Mouse (Mus musculus): ENCODE results near the gene Ubtf.

Ubtf gene

DNA sequence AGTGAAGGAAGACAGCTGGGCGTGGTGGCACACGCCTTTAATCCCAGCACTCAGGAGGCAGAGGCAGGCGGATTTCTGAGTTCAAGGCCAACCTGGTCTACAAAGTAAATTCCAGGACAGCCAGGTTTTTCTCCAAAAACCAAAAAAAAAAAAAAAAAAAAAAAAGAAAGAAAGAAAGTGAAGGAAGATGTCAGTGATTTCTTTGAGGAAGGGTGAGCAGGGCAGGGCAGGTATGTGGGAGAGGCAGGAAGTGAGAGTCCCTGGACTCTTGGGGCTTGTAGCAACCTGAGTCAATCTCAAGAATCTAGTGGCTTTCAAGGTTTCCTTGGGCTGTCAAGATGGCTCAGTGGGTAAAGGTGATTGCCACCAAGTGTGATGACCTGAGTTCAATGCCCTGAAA, 24.9 kb upstream of the Ubtf start:
- DNase-seq, result no peak

DNA sequence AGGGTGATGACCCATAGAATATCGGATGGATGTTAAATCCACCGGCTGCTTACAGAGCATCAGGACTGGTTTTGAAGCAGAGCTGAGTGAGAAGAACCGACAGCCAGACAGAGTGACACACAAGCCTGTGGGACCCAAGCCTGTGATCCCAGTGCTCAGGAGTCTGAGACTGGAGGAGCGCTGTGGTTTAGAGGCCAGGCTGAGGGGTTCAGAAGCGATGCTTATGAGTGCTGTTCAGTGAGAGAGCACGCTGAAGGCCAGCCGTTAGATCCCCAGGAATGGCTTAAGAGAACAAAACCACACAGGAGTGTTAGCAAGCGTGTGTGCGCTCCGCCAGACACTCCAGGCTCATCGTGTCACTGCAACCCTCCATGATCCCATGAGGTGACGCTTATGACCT, 23.2 kb upstream of the Ubtf start:
- DNase-seq, result no peak

DNA sequence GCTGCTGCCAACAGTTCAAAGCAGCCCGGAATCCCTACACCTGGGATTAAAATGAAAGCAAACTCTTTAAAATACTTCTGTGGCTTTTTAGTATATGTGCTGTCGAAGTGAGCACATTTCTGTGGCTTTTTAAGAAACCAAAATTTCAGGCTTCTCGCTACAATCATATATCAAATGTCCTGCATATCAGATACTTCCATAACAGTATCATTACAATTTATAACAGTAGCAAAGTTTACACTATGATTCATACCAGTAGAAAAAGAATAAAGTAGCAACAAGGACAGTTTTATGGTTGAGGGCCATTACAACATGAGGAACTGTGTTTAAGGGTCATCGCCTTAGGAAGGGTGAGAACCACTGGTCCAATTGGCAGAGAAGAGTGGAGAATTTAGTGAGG, 21.6 kb upstream of the Ubtf start:
- no peak for DNase-seq

DNA sequence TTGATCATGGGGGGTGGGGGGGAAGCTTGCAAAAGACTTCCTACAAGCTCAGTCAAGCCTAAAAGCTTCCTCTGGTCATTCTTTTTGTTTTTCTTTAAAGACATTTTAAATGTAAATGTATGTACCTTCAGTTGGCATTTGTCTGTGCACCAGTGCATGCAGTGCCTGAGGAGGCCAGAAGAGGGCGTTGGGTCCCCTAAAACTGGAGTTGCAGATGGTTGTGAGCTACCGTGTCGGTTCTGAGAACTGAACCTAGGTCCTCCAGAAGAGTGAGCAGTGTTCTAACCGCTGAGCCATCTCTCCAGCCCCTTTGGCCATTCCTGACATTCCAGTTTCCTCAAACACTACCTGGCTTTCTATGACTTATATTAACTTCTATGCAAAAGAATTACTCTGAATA, 20.1 kb upstream of the Ubtf start:
- no peak for DNase-seq

DNA sequence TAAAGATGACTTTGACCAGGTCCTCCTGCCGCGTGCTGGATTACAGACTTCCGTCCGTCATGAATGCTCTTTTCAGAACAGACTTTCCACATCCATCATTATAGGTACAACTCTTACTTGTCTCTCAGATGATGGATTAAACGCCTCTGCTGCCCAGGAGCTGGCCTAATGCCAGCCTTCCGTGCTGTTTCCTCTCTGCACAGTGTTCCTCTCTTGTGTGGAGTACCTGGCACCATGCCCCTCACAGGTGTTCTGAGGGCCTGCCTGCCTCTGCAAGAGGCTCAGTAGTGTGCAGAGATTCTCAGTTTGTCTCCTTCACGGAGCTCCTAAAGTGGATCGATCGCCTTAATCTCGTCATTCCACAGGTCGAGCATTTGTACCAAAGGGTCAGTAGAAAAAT, 19.7 kb upstream of the Ubtf start:
- DNase-seq, result no peak

DNA sequence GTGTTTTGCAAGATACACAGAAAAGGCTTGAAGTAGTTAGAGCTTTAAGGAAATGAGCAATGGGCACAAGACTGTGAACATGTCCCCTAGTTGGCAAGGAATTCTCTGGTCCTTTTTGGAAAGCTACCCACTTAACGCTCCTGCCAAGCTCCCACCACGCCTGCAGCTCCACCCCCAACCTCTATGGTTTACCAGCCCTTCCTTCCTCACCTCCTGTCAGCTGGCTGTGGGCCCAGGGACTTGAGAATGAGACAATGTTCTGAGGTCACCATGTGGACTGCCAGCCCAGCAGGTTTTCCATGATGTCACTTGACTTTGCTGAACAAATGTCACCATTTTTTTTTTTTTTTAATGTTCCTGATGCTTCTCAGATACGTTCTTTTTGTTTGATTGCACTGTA, 19.0 kb upstream of the Ubtf start:
- peak; percentile 48 for DNase-seq

DNA sequence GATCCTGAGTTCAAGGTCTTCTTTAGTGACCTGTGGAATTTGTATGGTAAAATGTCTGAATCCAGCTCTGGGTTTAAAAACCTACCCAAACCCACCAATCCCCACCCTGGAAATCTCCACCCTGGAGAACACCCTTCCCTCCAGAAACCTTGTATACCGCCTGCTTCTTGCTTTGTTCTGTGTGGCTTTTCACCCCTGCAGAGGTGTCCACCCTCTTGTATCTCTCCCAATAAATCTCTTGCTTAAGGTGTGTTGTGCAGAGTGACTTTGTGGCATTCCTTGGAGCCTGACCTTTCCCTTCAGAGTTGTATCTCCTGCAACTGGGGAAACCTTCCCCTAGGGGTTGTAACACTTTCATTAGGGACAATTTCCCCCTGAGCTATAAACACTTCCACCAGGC, 18.4 kb upstream of the Ubtf start:
- no peak for DNase-seq

DNA sequence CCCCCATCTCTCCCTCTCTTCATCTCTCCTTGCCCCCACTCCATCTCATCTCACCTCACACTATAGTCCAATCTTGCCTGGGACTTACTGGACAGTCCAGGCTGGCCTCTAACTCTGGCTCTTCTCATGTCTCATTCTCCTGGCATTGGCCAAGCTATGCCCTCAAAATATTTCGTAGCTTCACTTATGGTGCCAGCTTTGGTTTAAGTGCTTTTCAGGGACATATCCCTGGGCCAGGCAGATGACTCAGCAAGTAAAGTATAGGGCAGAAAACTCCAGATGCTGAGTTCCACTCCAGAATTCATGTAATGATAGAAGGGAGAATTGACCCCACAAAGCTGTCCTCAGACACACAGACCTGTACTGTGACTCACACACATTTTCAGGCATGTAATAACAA, 16.6 kb upstream of the Ubtf start:
- no peak for DNase-seq

DNA sequence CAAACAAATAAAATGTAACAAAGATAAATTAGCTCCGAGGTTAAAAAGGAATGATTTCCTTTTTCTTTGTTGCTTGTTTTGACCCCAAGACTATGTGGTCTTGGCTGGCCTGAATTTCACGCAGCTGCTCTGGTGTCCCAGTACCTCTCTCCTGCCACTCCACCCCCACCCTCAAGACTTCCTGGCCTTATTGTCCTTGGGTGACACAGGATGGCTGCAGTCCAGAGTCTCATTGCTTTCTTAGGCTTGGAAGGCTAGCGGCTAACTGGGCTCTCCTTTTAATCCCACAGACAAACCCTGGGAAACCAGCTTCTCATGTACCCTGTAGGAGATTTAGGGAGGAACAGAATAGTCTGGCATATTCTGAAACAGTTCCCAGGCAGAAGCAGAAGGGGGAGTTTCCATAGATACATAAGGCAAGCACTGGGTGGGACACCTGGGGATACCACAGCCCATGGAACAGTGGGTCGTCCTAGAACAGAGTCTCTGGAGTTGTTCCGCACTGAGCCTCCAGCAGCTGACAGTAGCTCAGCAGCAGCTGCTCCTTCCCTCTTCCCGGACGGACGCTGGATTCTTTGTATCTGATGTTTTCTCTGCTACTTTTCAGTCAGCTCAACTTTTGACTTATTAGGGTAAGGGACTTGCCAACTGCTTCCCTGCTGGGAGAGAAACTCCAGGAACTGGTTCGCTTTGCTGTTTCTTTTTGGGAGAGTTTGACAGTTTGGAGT, 15.6 kb upstream of the Ubtf start:
- no peak for DNase-seq

DNA sequence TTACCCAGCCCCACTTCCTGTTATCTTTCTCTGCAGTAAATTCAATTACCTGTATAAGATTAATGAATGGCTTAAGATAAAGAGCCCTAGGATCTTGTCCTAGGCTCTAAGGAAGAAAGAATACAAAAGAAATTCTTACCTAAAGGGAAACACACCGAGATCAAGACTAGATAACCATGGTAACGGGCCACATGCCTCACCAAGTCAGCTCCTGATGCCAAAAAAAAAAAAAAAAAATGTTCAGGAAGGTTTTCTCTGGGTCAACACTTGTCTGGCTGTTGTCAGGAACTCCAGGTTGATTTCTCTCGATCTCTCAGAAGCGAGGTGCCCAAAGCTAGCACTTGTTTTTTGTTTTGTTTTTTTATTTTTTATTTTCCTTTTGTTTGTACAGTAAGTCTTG, 14.5 kb upstream of the Ubtf start:
- DNase-seq, result no peak

DNA sequence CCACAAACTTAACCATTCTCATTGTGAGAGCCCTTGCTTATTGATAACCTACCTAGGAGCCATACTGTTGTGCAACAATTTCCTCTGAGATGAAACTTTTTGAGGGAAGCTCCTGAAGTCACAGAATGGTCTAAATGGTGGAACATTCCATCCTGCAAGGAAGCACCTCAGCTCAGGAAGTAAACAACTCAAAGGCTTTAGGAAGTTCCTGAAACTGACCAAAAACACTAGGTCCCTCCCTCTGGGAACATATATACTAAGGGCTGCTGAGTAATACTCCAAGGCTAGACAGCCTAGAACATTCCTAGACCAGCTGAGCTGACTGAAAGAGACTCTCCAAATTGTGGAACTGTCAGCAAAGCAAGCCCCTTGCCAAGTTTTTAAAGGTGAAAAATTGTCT, 13.5 kb upstream of the Ubtf start:
- DNase-seq, result no peak

DNA sequence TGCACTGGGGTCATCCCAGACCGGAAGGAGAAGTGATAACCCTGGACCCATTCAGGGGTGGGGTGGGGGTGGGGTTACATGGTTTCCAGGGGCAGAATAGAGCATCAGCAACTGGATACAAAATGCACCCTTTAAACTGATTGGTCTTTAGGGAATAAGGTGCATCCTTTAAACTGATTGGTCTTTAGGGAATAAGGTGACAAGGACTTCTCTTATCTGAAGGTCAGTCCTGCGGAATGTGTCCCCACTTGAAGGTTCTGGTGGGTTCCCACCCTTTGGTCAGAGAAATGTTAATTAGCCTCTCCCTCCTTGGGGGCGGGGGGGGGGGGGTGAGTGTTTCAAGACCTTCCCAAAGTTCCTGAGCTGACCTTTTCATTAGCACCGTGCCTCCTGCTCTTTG, 12.3 kb upstream of the Ubtf start:
- no peak for DNase-seq

DNA sequence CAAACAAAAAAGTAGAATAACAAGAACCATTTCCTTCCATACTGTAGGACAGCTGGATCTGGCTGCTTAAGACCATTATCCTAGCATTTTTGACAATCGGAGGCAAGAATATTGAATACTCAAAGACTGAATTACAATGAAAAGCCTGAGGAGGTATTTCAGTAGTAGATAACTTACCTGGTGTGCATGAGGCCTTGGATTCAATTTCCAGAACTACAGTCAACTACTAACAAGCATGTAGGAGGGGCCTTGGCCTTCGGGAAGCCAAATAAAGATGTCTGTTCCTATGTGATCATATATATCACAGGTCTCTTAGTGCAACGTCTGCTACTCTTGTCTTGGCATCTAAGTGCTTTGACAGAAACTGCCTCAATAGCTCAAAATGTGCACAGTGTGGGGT, 10.5 kb upstream of the Ubtf start:
- no peak for DNase-seq

DNA sequence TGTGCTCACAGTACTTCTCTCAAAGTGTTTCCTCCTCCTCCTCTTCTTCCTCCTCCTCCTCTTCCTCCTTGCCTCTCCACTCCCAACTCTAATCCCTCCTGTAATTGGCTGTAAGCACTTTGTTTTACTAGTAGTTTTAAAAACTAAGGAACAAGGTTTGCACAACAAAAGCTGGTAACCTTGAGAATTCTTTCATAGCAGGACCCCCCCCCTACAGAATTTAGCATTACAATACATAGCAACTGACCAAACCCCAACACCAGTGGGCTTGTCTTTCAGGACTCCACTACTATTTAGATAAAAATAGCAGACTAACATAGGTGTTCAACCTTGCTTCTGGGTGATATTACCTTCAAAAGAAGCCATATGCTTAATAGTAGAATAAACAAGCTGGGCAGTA, 10.0 kb upstream of the Ubtf start:
- no peak for DNase-seq

DNA sequence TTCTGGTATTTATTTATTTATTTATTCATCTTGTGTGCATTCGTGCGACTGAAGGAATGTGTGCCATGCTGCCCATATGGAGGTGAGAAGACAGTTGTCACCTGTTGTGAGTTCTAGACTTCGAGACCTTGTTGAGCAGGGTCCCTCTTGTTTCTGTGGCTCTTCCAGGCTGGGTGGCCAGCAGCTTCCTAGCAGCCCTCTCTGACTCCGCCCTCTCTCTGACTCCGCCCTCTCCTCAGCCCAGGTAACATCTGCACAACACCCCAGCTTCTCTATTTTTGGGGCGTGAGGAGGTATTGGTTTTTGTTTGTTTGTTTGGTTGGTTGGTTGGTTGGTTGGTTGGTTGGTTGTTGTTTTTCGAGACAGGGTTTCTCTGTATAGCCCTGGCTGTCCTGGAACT, 8.3 kb upstream of the Ubtf start:
- DNase-seq, result no peak

DNA sequence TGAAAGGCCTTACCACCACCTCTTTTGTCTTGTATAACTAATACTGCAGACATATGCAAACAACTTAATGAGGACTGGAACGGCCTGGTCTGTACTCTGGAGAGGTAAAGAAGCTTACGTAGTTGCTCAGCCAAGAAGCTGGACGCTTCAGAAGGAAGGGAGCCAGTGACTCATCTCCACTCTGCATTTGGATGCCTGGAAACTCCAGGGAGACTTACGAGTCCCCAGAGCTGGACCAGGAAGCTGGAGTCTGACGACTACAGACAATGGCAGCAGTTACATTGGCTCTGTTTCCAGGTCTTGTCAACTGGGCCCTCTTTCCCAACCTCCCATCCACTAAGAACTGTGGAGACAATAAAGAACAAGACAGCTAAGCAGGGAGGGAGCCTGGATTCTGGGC, 7.7 kb upstream of the Ubtf start:
- no peak for DNase-seq

DNA sequence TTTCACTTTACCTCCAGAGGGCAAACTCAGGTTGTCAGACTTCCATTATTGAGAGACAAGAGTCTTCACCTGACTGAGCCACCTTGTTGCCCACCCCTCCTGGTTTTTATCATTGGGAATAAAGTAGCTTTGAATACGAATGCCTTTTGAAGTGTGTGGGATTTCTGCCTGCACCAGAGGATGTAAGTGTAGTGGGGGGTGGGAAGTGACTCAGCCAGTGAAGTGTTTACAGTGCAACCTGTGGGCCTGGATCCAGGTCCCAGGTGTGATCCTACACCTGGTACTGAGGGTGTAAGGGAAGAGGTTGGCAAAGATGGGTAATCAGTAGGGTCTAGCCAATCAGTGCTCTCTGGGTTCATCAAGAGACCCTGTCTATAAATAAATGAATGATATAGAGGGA, 4.0 kb upstream of the Ubtf start:
- no peak for DNase-seq

DNA sequence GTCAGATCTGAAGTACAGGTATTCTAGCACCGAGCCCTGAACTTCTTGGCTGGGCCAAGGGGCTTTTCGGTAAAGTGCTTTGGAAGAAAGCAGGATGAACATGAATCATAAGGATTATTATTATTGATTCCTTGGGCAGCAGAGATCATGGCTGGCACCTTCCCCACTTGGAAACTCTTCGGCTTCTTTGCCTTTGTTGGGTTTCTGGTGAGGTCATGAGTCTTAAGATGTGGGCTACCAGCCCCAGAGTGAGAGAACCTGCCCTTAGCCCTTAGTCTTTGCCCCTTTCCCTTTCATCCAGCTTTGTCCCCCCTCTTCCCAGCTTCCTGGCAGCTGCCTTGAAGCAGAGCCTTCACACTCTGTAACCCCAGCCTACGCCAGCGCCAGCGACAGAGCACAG, 2.4 kb upstream of the Ubtf start:
- DNase-seq, result no peak

DNA sequence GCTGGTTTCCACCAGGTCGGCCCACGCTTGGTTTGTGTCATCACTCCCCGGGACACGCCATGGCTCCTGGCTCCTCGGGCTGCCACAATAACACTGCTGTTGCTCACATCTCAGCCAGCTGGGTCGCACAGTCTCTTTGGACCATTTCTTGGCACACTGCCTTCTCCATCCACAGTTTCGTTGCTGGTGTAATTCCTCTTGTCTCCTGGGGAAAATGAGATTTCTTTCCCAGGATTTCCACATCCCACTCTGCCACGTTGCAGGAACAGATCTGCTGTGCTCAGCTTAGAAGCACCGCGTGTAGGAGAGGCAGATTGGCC, 1.1 kb upstream of the Ubtf start:
- DNase-seq, result peak; percentile 83

DNA sequence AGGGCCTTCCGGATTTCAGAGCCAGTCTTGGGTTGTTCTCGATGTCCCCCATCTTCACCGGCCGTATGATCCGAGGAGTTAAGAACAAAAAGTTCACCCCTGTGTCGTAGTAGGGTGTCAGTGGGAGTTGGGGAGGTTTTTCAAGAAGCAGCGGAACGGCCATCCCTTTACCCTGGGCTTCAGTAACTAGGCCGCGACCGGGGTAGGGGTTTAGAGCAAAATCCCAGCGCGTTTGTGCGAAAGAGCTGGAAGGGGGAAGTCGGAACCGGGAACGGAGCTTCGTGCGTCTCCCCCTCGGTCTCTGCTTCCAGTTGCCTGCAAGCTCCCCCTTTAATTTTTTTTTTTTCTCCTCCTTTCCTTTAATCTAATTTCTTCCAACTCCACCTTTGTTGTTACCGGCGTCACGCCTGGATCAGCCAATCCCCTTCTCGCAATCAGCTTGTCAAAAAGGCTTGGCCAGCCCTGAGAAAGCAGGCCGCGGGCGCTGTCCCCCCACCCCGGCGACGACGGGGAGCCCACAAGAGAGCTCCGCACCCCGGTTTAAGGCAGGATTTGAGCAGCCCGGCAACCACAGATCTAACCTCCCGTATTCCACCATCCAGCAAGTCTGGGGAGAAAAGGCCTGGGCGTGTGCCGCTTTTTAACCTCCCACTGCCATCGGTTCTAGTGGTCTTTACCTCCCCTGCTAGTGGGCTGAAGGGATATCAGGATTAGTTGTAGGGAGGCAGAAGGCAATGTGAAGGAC, 571 bp upstream of the Ubtf start:
- peak; percentile 93 for DNase-seq

DNA sequence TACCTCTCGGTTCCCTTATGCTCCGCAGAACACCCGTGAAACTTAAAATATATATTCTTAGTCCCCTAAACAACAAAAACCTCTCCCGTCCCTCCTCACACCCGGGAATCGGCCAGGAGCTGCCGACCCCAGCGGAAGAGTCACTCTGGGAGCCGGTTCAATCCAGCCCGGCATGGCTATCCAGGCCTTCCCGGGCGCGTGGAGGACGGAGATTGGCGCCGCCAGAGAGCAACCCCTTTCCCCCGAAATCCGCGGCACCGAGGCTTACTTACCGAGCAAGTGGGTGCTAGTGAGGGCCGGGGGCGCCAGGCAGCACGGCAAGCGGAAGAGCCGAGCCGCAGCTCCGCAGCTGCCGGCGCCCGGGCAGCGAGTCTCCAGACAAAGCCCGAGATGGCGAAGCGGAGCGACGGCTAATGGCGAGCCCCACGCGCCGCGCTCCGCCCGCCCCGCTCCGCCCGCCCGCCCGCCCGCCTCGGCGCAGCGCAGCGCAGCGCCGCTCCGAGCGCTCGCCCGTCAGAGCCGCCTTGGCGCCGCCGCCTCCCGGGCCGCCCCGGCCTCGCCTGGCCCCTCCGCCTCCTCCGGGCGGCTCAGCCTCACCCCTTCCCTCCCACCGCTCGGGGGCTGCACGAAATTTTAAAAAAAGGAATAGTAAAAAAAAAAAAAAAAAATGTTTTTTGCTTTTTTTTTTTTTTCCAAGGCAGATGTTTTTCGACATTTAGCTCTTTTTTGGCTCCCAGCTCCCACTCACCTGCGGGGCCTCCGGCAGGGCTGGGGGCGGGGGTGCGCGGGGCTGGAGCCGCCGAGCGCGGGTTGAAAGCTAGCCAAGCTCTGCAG, 749 bp downstream of the Ubtf start:
- no peak for DNase-seq

DNA sequence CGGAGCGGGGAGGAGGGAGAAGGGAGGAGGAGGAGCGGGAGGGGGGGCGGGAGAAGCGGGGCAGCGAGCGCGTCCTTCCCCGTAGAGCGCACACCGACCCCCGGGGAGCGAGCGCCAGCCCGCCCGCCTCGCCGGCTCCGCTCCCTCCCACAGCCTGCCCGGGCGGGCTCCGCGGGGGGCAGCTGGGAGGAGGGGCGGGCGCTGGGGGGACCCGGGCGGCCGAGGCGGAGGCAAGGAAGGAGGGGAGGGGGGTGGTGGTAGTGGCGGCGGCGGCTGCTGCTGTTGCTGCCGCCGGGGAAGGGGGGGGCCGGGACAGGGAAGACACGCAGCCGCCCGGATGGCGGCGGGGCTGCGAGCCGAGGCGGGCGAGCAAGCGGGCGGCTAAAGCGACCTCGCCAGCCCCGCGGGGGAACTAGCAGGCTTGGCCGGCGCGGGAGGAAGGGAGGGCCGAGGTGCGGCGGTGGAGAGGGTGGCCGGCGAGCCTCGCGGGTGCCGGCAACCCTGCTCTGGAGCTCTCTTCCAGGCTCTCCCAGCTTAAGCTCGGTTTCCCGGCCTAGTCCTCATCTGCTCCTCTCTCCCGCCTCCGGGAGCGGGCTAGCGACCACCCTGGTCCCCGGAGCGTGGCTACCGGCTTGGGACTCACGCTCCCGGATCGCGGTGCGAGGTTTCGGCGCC, 1.5 kb downstream of the Ubtf start:
- DNase-seq, result no peak

DNA sequence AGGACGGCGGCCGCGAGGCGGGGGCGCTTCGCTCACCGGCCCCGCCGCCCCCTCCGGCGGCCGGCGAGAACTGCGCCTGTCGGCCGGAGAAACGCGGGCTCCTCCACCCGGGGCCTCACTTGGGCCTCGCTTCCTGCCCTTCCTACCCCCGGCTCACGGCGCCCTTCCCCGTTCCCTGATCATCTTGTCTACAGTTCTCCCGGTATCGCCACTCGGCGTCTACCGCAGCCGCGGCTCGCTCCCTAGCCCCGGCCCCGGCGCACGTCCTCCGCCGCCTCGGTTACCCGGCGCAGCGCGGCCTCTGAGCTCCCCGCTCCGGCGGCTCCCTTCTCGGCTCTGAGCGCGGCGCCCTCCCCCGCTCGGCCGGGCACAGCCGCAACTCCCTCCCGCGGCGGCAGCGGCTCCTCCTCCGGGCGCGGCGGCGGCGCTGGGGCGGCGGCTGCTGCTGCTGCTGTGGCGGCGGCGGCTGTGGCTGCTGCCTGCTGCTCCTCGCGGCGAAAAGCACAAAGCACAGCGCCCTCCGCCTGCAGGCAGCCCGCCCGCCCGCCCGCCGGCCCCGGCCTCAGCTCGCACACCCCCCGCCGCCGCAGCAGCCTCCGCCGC, 2.1 kb downstream of the Ubtf start:
- peak; percentile 63 for DNase-seq
